Mouse (Mus musculus): Measurements from ENCODE around the gene Camkmt. TPM values are rescaled to one million over a fixed set of nuclear protein-coding genes. Genes with fewer than 3 reads are reported as not detected.

The Camkmt gene
- polyA plus RNA-seq (2014; fragmentation: Nextera tagmentation; extraction: Ambion mirVana): 9.9 and 10.1 TPM in 2 replicates

DNA sequence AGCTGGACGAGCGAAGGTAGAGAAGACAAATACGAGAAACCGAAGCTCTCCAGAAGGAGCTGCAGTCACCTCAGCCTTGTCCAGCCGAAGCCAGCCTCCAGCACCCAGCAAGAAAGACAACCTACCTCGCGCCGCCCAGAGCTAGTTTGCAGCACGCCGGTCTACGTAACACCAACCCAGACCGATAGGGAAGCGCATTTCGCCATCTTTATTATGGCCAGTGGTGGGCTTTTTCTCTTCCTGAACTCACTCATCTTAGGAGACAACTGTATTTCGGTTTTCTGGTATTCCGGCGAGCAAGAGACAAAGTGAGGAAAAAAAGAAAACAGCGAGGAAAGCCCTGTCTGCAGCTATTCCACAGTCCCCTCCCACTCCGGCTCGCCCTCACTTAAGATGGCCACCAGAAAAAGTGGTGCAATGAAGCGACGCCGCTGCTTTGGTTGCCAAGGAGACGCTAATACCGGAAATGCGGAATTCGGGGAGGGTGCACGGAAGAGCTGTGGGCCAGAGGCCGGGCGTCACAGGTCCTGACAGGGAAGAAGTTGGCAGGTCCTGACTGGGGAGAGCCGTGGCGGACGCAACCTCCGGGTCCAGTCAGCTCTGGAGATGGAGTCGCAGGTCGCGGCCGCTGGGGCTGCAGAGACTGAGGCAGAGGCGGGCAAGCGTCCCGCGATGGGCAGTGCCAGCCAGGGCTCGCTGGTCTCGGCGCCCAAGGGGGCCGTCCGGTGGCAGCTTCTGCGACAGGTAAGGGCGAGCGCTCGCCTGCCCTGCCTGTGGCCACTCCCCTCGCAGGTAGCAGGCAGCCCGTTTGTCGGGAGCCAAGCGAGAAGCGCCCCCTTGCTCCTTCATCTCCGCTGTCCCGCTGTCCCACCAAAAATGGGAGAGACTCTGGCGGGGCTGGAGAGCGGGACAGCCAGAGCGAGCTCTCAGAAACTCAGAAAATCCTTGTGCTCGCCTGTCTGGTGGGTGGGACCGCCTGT lies at the start of gene Camkmt, which contains the start of gene Prepl:
Gene Camkmt, plus strand, starts transcription at position 433 of the 980 bp plus-strand sequence.
Gene Prepl, minus strand, starts transcription at position 122 of the 980 bp plus-strand sequence.
- H3K36me3 ChIP-seq (ENCODE audit: control insufficient read depth, insufficient read depth, low read length): no peaks in the 10 kb centered on the region
- peak within 1 kb of the TSS; percentile 80 for H3K27ac ChIP-seq (replicated peaks; ENCODE audit: low read depth, low read length)
- H3K4me2 ChIP-seq (ENCODE audit: low read depth, low read length): peak within 1 kb of the TSS; percentile 89
- H3K4me1 ChIP-seq (ENCODE audit: control insufficient read depth, insufficient read depth, low read length): 0 out of 2 replicates have a peak, but pooled peaks cover 3% of the 10 kb centered on the region
- no peaks in the 10 kb centered on the region for H3K9me3 ChIP-seq (ENCODE audit: control insufficient read depth, low read length)
- under 1% methylated on average over 44 of the region's 63 CpGs for whole genome bisulfite sequencing
- DNase-seq (ENCODE audit: low spot score) (peak; percentile 99), ATAC-seq (ENCODE audit: low read depth) (peak; percentile 99)
- peak within 1 kb of the TSS; percentile 88 for H3K4me3 ChIP-seq (ENCODE audit: low read depth, low read length)
- peak within 1 kb of the TSS; percentile 82 for H3K9ac ChIP-seq (ENCODE audit: low read depth, low read length)
- H3K27me3 ChIP-seq (replicated peaks; ENCODE audit: control insufficient read depth, insufficient read depth, low read length): no peaks in the 10 kb centered on the region

DNA sequence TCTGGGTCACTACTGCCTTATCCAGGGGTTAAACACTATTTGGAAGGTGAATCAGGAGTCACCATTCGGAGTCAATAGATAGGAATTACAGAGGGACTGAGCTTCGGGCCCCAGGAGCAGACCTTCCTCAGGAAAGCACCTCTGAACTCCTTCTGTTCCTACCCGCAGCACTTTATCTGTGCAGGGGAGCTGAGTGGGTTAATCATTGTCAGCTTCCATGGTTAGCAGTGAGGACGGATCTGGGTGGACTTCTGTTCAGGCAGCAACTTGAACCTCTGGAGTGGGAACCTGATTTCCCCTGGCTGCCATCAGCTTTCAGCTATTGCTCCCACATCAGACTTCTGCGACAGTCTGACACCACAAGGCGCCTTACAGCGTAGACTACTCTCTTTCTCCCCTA lies 49.4 kb upstream of the Camkmt start:
- Histone ChIP-seq H3K27me3 (replicated peaks; ENCODE audit: control insufficient read depth, insufficient read depth, low read length) (no peaks in the 10 kb centered on the region), H3K36me3 (ENCODE audit: control insufficient read depth, insufficient read depth, low read length) (no peaks in the 10 kb centered on the region), H3K27ac (replicated peaks; ENCODE audit: low read depth, low read length) (no peak overlapping the region), H3K4me3 (ENCODE audit: low read depth, low read length) (no peak overlapping the region), H3K4me1 (ENCODE audit: control insufficient read depth, insufficient read depth, low read length) (no peaks in the 10 kb centered on the region), H3K4me2 (ENCODE audit: low read depth, low read length) (no peak overlapping the region), H3K9ac (ENCODE audit: low read depth, low read length) (no peak overlapping the region), H3K9me3 (ENCODE audit: control insufficient read depth, low read length) (no peaks in the 10 kb centered on the region)
- WGBS: 65% methylated on average over 7 of the region's 7 CpGs
- no peak for DNase-seq (ENCODE audit: low spot score)
- ATAC-seq (ENCODE audit: low read depth): no peak

DNA sequence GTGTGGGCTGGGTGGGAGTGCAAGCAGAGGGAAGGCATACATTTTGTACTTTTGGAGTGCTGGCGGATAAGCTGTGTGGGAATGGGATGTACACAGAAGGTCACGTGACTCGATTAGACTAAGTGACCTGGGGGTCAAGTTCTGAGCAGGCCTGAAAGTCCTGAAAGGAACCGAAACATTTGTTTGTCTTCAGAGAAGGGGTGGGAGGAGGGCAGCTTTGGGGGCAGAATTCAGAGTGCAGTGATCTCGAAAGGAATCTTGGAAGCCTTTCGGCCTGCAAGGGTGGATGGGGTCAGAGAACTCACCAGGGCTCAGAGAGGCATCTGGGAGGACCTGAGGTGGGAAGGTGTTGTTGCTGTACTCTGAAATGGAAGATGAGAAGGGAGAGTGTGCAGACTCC lies 47.9 kb upstream of the Camkmt start:
- no peaks in the 10 kb centered on the region for H3K4me1 ChIP-seq (ENCODE audit: control insufficient read depth, insufficient read depth, low read length)

DNA sequence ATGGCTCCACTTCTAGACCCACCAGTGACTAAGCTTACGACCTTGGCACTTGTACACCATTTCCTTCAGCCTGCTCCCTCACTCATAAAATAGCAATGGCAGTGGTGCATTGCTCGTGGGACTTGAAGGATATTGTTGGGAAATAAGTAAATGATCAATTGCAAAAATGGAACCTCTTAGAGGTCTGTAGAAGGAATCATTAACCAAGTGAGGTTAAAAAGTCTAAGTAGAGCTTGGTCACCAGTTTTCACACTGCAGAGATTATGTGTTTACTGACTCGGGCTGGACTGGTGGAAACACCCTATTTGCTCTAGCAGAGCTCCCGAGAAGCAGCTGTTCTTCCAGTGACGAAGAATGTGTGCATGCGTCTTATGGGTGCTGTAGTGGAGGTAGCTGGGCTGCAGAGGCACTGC lies 46.9 kb upstream of the Camkmt start:
- no peak for ATAC-seq (ENCODE audit: low read depth)
- 86% methylated on average over 6 of the region's 6 CpGs for WGBS

More for the DNA sequence above, 47.9 kb upstream of the Camkmt start:
- H3K27me3 ChIP-seq (replicated peaks; ENCODE audit: control insufficient read depth, insufficient read depth, low read length): no peaks in the 10 kb centered on the region
- no peak for DNase-seq (ENCODE audit: low spot score)
- WGBS: 77% methylated on average over 6 of the region's 6 CpGs
- H3K36me3 ChIP-seq (ENCODE audit: control insufficient read depth, insufficient read depth, low read length): no peaks in the 10 kb centered on the region
- no peak overlapping the region for H3K4me3 ChIP-seq (ENCODE audit: low read depth, low read length)
- no peak overlapping the region for H3K9ac ChIP-seq (ENCODE audit: low read depth, low read length)
- no peaks in the 10 kb centered on the region for H3K9me3 ChIP-seq (ENCODE audit: control insufficient read depth, low read length)
- no peak overlapping the region for H3K27ac ChIP-seq (replicated peaks; ENCODE audit: low read depth, low read length)
- H3K4me2 ChIP-seq (ENCODE audit: low read depth, low read length): no peak overlapping the region
- ATAC-seq (ENCODE audit: low read depth): no peak

DNA sequence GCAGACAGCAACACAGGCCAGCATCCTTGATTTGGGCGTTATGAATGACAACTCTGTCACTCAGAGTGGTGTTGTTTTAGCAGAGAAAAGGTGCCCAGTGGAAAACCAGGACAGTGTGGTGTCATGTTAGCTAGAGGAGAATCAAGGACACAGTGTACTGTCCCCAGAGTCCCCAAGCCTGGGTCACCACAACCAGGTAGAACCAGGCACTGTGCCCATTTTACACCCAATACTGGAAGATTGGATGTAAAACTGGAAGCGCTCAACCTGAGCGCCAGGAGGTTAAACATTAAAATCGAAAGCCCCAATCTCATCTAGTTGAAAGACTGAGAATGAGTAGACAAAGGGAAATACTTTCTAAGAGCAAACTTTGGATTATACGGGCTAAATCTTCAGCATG lies 45.9 kb upstream of the Camkmt start:
- no peaks in the 10 kb centered on the region for H3K9me3 ChIP-seq (ENCODE audit: control insufficient read depth, low read length)
- 88% methylated on average over 5 of the region's 5 CpGs for WGBS
- no peak overlapping the region for H3K4me2 ChIP-seq (ENCODE audit: low read depth, low read length)
- H3K4me3 ChIP-seq (ENCODE audit: low read depth, low read length): no peak overlapping the region
- no peaks in the 10 kb centered on the region for H3K27me3 ChIP-seq (replicated peaks; ENCODE audit: control insufficient read depth, insufficient read depth, low read length)
- no peak overlapping the region for H3K27ac ChIP-seq (replicated peaks; ENCODE audit: low read depth, low read length)
- ATAC-seq (ENCODE audit: low read depth): no peak
- no peak overlapping the region for H3K9ac ChIP-seq (ENCODE audit: low read depth, low read length)
- no peaks in the 10 kb centered on the region for H3K36me3 ChIP-seq (ENCODE audit: control insufficient read depth, insufficient read depth, low read length)
- DNase-seq (ENCODE audit: low spot score): no peak
- H3K4me1 ChIP-seq (ENCODE audit: control insufficient read depth, insufficient read depth, low read length): no peaks in the 10 kb centered on the region

More for the DNA sequence above, 46.9 kb upstream of the Camkmt start:
- H3K4me1 ChIP-seq (ENCODE audit: control insufficient read depth, insufficient read depth, low read length): no peaks in the 10 kb centered on the region
- no peaks in the 10 kb centered on the region for H3K27me3 ChIP-seq (replicated peaks; ENCODE audit: control insufficient read depth, insufficient read depth, low read length)
- no peaks in the 10 kb centered on the region for H3K9me3 ChIP-seq (ENCODE audit: control insufficient read depth, low read length)
- no peak overlapping the region for H3K4me3 ChIP-seq (ENCODE audit: low read depth, low read length)
- no peaks in the 10 kb centered on the region for H3K36me3 ChIP-seq (ENCODE audit: control insufficient read depth, insufficient read depth, low read length)
- H3K27ac ChIP-seq (replicated peaks; ENCODE audit: low read depth, low read length): no peak overlapping the region
- H3K9ac ChIP-seq (ENCODE audit: low read depth, low read length): no peak overlapping the region
- H3K4me2 ChIP-seq (ENCODE audit: low read depth, low read length): no peak overlapping the region
- no peak for DNase-seq (ENCODE audit: low spot score)

DNA sequence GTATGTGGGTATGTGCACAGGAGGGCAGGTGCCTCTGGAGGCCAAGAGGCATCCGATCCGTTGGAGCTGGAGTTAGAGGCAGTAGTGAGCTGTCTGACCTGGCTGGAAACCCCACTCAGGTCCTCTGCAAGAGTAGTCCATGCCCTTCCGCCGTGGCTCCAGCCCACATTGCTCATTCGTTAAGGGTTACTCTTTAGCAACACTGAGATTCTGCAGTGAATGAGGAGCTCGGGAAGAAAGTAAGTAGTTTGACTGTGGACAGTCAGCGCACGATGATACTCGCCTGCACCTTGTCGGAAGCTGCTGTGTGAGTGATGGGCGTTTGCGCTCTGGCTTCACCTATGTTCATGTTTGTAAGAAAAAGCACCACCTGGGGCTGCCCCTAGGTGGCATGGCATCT lies 45.2 kb upstream of the Camkmt start:
- DNase-seq (ENCODE audit: low spot score): no peak
- no peak for ATAC-seq (ENCODE audit: low read depth)
- Histone ChIP-seq H3K4me2 (ENCODE audit: low read depth, low read length) (no peak overlapping the region), H3K27me3 (replicated peaks; ENCODE audit: control insufficient read depth, insufficient read depth, low read length) (no peaks in the 10 kb centered on the region), H3K9ac (ENCODE audit: low read depth, low read length) (no peak overlapping the region), H3K4me3 (ENCODE audit: low read depth, low read length) (no peak overlapping the region), H3K9me3 (ENCODE audit: control insufficient read depth, low read length) (no peaks in the 10 kb centered on the region), H3K36me3 (ENCODE audit: control insufficient read depth, insufficient read depth, low read length) (no peaks in the 10 kb centered on the region), H3K4me1 (ENCODE audit: control insufficient read depth, insufficient read depth, low read length) (no peaks in the 10 kb centered on the region), H3K27ac (replicated peaks; ENCODE audit: low read depth, low read length) (no peak overlapping the region)
- WGBS: 83% methylated on average over 12 of the region's 12 CpGs

DNA sequence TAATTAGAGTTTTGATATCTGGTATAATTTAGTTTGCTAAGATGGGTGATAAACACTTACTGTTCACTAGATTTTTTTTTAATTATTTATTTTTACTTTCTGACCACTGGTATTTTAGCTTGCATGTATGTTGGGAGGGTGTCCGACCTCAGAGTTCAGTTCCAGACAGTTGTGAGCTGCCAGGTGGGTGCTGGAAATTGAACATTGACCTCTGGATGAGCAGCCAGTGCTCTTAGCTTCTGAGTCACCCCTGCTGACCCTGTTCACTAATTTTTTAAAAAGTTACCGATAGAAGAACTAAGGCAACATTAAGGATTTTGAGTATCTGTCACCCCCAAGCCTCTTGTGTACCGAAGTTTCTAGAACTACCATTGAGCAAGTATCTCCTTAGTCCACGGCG lies 42.0 kb upstream of the Camkmt start:
- no peak for DNase-seq (ENCODE audit: low spot score)
- Histone ChIP-seq H3K4me1 (ENCODE audit: control insufficient read depth, insufficient read depth, low read length) (no peaks in the 10 kb centered on the region), H3K27me3 (replicated peaks; ENCODE audit: control insufficient read depth, insufficient read depth, low read length) (no peaks in the 10 kb centered on the region), H3K9ac (ENCODE audit: low read depth, low read length) (no peak overlapping the region), H3K9me3 (ENCODE audit: control insufficient read depth, low read length) (no peaks in the 10 kb centered on the region), H3K4me2 (ENCODE audit: low read depth, low read length) (no peak overlapping the region), H3K36me3 (ENCODE audit: control insufficient read depth, insufficient read depth, low read length) (no peaks in the 10 kb centered on the region), H3K27ac (replicated peaks; ENCODE audit: low read depth, low read length) (no peak overlapping the region), H3K4me3 (ENCODE audit: low read depth, low read length) (no peak overlapping the region)
- WGBS: 94% methylated on average over 5 of the region's 5 CpGs
- no peak for ATAC-seq (ENCODE audit: low read depth)

DNA sequence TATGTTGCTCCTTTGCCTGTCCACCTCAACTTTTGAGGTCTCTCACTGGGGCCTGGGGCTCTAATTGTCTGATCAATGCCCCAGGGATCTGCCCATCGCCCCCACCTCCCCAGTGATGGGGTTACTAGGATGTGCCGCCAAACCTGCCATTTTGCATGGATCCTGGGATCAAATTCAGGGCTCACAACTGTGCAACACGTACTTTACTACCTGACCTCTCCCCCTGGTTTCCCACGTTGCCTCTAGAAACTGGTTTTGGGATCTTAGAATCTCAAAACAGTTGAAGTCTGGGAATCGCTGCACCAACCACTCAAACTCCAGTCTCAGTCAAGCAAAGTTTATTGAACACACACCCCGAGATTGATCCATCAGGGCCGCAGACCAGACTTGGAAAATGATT lies 32.1 kb upstream of the Camkmt start:
- H3K4me2 ChIP-seq (ENCODE audit: low read depth, low read length): no peak overlapping the region
- no peak overlapping the region for H3K27ac ChIP-seq (replicated peaks; ENCODE audit: low read depth, low read length)
- H3K9ac ChIP-seq (ENCODE audit: low read depth, low read length): no peak overlapping the region
- WGBS: 86% methylated on average over 7 of the region's 7 CpGs
- no peak for ATAC-seq (ENCODE audit: low read depth)
- peaks cover 10% of the 10 kb centered on the region; the same call in 1 of the 2 replicates for H3K36me3 ChIP-seq (ENCODE audit: control insufficient read depth, insufficient read depth, low read length)
- no peaks in the 10 kb centered on the region for H3K4me1 ChIP-seq (ENCODE audit: control insufficient read depth, insufficient read depth, low read length)
- no peaks in the 10 kb centered on the region for H3K9me3 ChIP-seq (ENCODE audit: control insufficient read depth, low read length)
- H3K4me3 ChIP-seq (ENCODE audit: low read depth, low read length): no peak overlapping the region
- no peaks in the 10 kb centered on the region for H3K27me3 ChIP-seq (replicated peaks; ENCODE audit: control insufficient read depth, insufficient read depth, low read length)
- DNase-seq (ENCODE audit: low spot score): no peak

All from embryonic facial prominence, embryonic 14.5 days (tissue).